Mouse (Mus musculus): ENCODE measurements at regions not wholly inside any gene's neighbourhood (a gene's known extent, or its start where the extent isn't known, plus 50 kb on each side); places are given as distances from the start of the nearest gene placed in this dataset.
A peak's percentile ranks its signal among the peaks of the same experiment; 100 is the strongest.

- ATAC-seq (ENCODE audit: low FRiP score, low read depth), result no peak
- Histone ChIP-seq H3K9me3 (no peaks in the 10 kb centered on the region), H3K4me2 (replicated peaks) (no peak overlapping the region), H3K4me1 (no peaks in the 10 kb centered on the region), H3K9ac (no peak overlapping the region), H3K4me3 (no peak overlapping the region), H3K36me3 (no peaks in the 10 kb centered on the region), H3K27me3 (peaks cover 14% of the 10 kb centered on the region), H3K27ac (no peak overlapping the region)
- 75% methylated on average over 3 of the region's 3 CpGs for WGBS
These were observed 59.8 kb upstream of the Slco4a1 start for GRCm38 (mm10) chr2:180396211-180396610.

GRCm38 (mm10) chr2:180395279-180396034 is 60.6 kb upstream of the Slco4a1 start:
- Histone ChIP-seq H3K9ac (no peak overlapping the region), H3K4me1 (no peaks in the 10 kb centered on the region), H3K4me2 (replicated peaks) (no peak overlapping the region), H3K36me3 (no peaks in the 10 kb centered on the region), H3K27ac (no peak overlapping the region), H3K27me3 (peaks cover 22% of the 10 kb centered on the region), H3K4me3 (no peak overlapping the region), H3K9me3 (no peaks in the 10 kb centered on the region)
- 60% methylated on average over 11 of the region's 11 CpGs for WGBS
- no peak for ATAC-seq (ENCODE audit: low FRiP score, low read depth)

- peak; percentile 61 for ATAC-seq (ENCODE audit: low FRiP score, low read depth)
- Histone ChIP-seq H3K27me3 (peaks cover 46% of the 10 kb centered on the region), H3K4me2 (replicated peaks) (no peak overlapping the region), H3K27ac (no peak overlapping the region), H3K9ac (no peak overlapping the region), H3K36me3 (no peaks in the 10 kb centered on the region), H3K9me3 (no peaks in the 10 kb centered on the region), H3K4me1 (no peaks in the 10 kb centered on the region), H3K4me3 (no peak overlapping the region)
- WGBS, result 60% methylated on average over 16 of the region's 16 CpGs
These were observed 58.6 kb upstream of the Gata5 start for GRCm38 (mm10) chr2:180392846-180393700.

GRCm38 (mm10) chr2:180392298-180392697 is 57.8 kb upstream of the Gata5 start:
- no peaks in the 10 kb centered on the region for H3K4me1 ChIP-seq
- ATAC-seq (ENCODE audit: low FRiP score, low read depth), result no peak
- H3K4me3 ChIP-seq, result no peak overlapping the region
- H3K9ac ChIP-seq, result no peak overlapping the region
- H3K4me2 ChIP-seq (replicated peaks), result no peak overlapping the region
- H3K9me3 ChIP-seq, result no peaks in the 10 kb centered on the region
- H3K27ac ChIP-seq, result no peak overlapping the region
- H3K27me3 ChIP-seq, result peaks cover 53% of the 10 kb centered on the region
- WGBS, result 90% methylated on average over 6 of the region's 6 CpGs
- H3K36me3 ChIP-seq, result no peaks in the 10 kb centered on the region

- ATAC-seq (ENCODE audit: low FRiP score, low read depth), result no peak
- H3K36me3 ChIP-seq, result no peaks in the 10 kb centered on the region
- no peak overlapping the region for H3K9ac ChIP-seq
- peaks cover 4% of the 10 kb centered on the region for H3K4me1 ChIP-seq
- no peaks in the 10 kb centered on the region for H3K9me3 ChIP-seq
- H3K4me3 ChIP-seq, result no peak overlapping the region
- H3K4me2 ChIP-seq (replicated peaks), result no peak overlapping the region
- no peak overlapping the region for H3K27ac ChIP-seq
- WGBS, result 75% methylated on average over 3 of the region's 3 CpGs
- peaks cover 63% of the 10 kb centered on the region for H3K27me3 ChIP-seq
These were observed 56.9 kb upstream of the Gata5 start for GRCm38 (mm10) chr2:180391349-180391748.

- no peak for ATAC-seq (ENCODE audit: low FRiP score, low read depth)
- Histone ChIP-seq H3K4me3 (no peak overlapping the region), H3K36me3 (no peaks in the 10 kb centered on the region), H3K27ac (no peak overlapping the region), H3K9ac (no peak overlapping the region), H3K4me2 (replicated peaks) (no peak overlapping the region), H3K9me3 (no peaks in the 10 kb centered on the region), H3K4me1 (peaks cover 12% of the 10 kb centered on the region), H3K27me3 (peaks cover 69% of the 10 kb centered on the region)
- WGBS, result 59% methylated on average over 15 of the region's 15 CpGs
These were observed 55.9 kb upstream of the Gata5 start for GRCm38 (mm10) chr2:180390216-180390996.

- Histone ChIP-seq H3K9me3 (no peaks in the 10 kb centered on the region), H3K27ac (no peak overlapping the region), H3K27me3 (peaks cover 78% of the 10 kb centered on the region), H3K4me2 (replicated peaks) (no peak overlapping the region; the same call in 1 of the 2 replicates), H3K36me3 (no peaks in the 10 kb centered on the region), H3K9ac (no peak overlapping the region), H3K4me3 (no peak overlapping the region), H3K4me1 (peaks cover 15% of the 10 kb centered on the region)
- 51% methylated on average over 2 of the region's 2 CpGs for WGBS
- ATAC-seq (ENCODE audit: low FRiP score, low read depth), result no peak
These were observed 55.0 kb upstream of the Gata5 start for GRCm38 (mm10) chr2:180389486-180389885.

GRCm38 (mm10) chr2:180389013-180389412 is 54.5 kb upstream of the Gata5 start:
- H3K27me3 ChIP-seq, result peaks cover 82% of the 10 kb centered on the region
- no peak overlapping the region for H3K9ac ChIP-seq

GRCm38 (mm10) chr2:180388122-180388521 is 53.6 kb upstream of the Gata5 start:
- ATAC-seq (ENCODE audit: low FRiP score, low read depth), result no peak
- Histone ChIP-seq H3K27me3 (peaks cover 90% of the 10 kb centered on the region), H3K9me3 (no peaks in the 10 kb centered on the region), H3K4me1 (peaks cover 15% of the 10 kb centered on the region), H3K36me3 (no peaks in the 10 kb centered on the region), H3K4me2 (replicated peaks) (no peak overlapping the region), H3K4me3 (no peak overlapping the region), H3K9ac (no peak overlapping the region), H3K27ac (no peak overlapping the region)
- WGBS, result 58% methylated on average over 5 of the region's 5 CpGs

More at GRCm38 (mm10) chr2:180389013-180389412, 54.5 kb upstream of the Gata5 start:
- no peak overlapping the region for H3K4me3 ChIP-seq
- H3K9me3 ChIP-seq, result no peaks in the 10 kb centered on the region
- no peak overlapping the region for H3K27ac ChIP-seq
- H3K4me1 ChIP-seq, result peaks cover 15% of the 10 kb centered on the region
- no peak overlapping the region; the same call in 1 of the 2 replicates for H3K4me2 ChIP-seq (replicated peaks)
- no peaks in the 10 kb centered on the region for H3K36me3 ChIP-seq
- no peak for ATAC-seq (ENCODE audit: low FRiP score, low read depth)
- 72% methylated on average over 12 of the region's 12 CpGs for WGBS

GRCm38 (mm10) chr2:180387305-180387704 is 52.8 kb upstream of the Gata5 start:
- Histone ChIP-seq H3K4me2 (replicated peaks) (no peak overlapping the region), H3K9ac (no peak overlapping the region; the same call in 1 of the 2 replicates), H3K4me3 (peak overlapping the region; percentile 48; the same call in 1 of the 2 replicates), H3K27me3 (peaks cover 83% of the 10 kb centered on the region), H3K9me3 (no peaks in the 10 kb centered on the region), H3K27ac (no peak overlapping the region), H3K36me3 (no peaks in the 10 kb centered on the region), H3K4me1 (peaks cover 15% of the 10 kb centered on the region)
- 39% methylated on average over 2 of the region's 2 CpGs for WGBS
- ATAC-seq (ENCODE audit: low FRiP score, low read depth), result no peak

- Histone ChIP-seq H3K9me3 (no peaks in the 10 kb centered on the region), H3K9ac (peak overlapping the region; percentile 62), H3K4me3 (peak overlapping the region; percentile 48), H3K4me2 (replicated peaks) (peak overlapping the region; percentile 77), H3K36me3 (no peaks in the 10 kb centered on the region), H3K27ac (no peak overlapping the region), H3K27me3 (peaks cover 79% of the 10 kb centered on the region), H3K4me1 (peaks cover 15% of the 10 kb centered on the region)
- ATAC-seq (ENCODE audit: low FRiP score, low read depth), result no peak
- 0% methylated on average over 27 of the region's 35 CpGs for WGBS
These were observed 51.6 kb upstream of the Gata5 start for GRCm38 (mm10) chr2:180385967-180386688.

Measured in limb, embryonic 13.5 days (tissue).